Mouse (Mus musculus) layer of hippocampus, adult 18-20 months (tissue): ENCODE results near the gene Timp1. TPM values are rescaled to one million over a fixed set of nuclear protein-coding genes. Genes with fewer than 3 reads are reported as not detected.

Source experiments
- DNase-seq, 2 experiments: peaks; one replicate each; pipeline ENCODE4 v3.0.0; 2022; ENCODE audit warnings: low spot score in 2 of 2
- long read RNA-seq: library from polyadenylated mRNA; stranded (forward); transcript quantifications from one replicate; pipeline ENCODE4 v2.0.0, GENCODE M21; 2021
- total RNA-seq, 2 experiments: library from RNA; stranded (reverse); gene quantifications; 2 replicates each; pipeline ENCODE4 v1.2.3; 2021

Timp1 gene
- not detected for total RNA-seq
- long read RNA-seq, result 0 reads

DNA sequence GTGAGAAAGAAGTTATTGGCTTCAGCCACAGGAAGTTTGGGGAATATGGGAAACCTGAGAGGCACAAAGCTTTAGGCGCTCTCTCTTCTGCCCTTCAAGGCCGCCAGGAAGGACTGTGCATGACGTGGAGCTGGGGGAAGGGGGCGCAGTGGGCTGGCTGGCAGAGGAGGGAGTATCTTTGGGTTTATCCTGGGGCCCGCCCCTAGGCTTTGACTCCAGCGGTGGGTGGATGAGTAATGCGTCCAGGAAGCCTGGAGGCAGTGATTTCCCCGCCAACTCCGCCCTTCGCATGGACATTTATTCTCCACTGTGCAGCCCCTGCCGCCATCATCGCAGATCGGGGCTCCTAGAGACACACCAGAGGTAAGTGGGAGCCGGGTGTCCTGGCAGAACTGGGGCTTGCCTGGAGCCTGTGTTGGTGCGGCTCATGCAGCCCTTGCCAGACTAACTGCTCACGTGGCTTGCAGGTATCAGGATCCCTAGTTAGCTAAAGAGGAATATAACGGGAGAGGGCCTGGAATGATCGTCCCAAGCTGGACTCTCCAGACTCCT lies at the start of gene Timp1:
Gene Timp1, plus strand, starts transcription at position 205 of the 552 bp plus-strand sequence.
- DNase-seq, result no peak

GRCm38 (mm10) chrX:20828934-20829333 lies 41.0 kb upstream of the Timp1 start:
- DNase-seq, result peak; percentile 68 to 79

DNA sequence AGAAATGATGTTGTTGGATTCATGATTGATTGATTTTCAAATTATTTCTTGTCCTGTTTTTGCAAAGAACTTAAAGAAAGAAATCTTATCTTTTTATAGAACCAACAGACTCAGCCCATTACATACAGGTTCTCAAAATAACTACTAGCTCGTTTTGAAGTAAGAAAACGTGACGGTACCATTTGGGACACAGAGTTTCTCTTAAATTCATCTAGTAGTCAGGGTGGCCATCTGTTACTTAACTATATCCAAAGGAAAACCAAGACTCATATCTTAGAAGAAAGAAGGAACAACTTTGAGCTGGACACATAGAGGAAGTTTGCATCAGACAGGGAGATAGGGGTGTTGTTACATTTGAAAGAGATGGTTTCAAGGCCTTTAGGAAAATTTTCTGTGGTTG lies 22.7 kb upstream of the Timp1 start:
- DNase-seq, result no peak

DNA sequence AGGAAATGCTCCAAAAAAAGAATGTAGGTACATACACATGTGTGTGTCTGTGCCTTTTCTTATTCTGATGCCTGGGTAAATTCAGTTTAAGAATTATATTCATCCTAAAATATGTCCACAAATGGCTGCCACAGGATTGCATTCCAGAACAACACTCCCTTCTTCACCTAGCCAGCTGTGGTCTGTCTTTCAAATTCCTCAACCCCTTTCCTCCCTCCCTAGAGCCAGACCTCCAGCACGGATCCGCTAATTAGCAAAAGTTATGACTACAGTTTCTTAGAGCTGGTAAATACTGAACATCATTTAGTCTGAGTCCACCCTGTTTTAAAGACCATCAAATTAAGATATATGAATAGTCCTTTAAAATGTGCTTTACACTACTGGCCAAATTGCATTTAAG lies 22.1 kb upstream of the Timp1 start:
- no peak for DNase-seq

DNA sequence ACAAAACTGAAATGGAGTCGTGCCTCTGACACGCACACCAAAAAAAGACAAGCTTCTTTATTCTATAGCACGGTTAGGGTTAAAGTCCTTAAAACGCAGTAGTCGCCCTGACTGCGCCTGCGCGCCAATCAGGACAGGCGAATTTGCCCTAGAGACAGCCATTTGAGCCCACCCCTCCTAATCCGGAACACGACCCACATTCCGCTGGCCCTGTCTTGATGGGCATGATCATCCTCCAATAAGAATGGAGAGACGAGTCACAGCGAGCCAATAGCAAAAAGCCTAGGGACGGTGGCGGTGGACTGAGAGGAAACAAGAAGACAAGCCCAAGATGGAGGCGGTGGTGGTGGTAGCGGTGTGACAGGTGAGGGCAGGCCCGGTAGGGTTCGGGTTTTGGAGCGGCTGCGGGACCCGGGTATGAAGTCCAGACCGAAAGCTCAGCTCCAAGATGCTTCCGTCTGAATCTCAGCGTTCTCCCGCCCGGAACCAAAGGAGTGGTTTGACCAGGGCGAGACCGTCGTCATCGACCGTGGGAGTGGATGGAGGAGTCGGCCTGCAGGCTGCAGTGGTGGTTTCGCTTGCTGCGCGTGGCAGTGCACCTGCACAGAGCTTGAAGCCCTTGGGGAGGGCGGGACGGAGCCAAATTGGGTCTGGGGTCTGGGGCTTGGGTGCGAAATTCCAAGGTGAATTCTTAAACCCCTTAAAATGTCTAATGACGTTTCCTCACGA lies 21.5 kb upstream of the Timp1 start:
- peak; percentile 93 to 96 for DNase-seq

DNA sequence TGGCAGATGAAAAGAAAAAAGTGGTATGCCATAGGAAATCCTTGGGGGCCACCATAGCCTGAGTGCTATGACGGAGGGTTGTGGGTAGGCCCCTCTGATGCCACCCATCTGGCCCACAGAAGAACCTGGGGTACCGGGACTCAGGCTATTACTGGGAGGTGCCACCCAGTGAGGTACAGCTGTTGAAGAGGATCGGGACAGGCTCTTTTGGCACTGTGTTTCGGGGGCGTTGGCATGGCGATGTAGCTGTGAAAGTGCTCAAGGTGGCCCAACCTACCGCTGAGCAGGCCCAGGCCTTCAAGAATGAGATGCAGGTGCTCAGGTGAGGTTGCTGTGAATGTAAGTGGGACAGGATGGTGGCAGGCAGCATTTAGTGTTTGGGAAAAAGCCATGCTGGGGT lies 16.2 kb upstream of the Timp1 start:
- no peak for DNase-seq

GRCm38 (mm10) chrX:20861453-20862104 lies 8.4 kb upstream of the Timp1 start:
- DNase-seq, result no peak

- no peak for DNase-seq
Observed at GRCm38 (mm10) chrX:20862105-20863065, 7.6 kb upstream of the Timp1 start.

- peak in 1 of 2 experiments; percentile 39 for DNase-seq
Observed at GRCm38 (mm10) chrX:20863161-20864101, 6.5 kb upstream of the Timp1 start.

DNA sequence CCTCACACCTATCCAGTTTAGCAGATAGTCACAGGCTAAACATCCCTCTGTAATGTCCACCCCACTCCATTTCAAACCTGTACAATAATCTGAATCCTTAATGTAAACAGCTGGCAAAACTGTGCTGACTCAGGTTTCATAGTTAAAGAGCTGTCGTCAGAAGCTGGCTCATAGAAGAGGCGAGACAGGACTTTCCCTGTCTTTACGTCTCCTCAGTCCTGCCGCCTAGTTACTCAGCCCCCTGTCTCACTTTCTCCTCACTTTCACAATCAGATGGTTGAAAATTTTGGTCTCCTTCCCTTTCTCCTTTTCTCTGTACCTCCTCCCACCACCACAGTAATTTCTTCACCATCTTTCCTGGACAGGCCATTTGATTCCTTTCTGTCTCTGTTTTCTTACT lies 1.9 kb upstream of the Timp1 start:
- DNase-seq, result no peak

GRCm38 (mm10) chrX:20869203-20869602 lies 763 bp upstream of the Timp1 start:
- no peak for DNase-seq

DNA sequence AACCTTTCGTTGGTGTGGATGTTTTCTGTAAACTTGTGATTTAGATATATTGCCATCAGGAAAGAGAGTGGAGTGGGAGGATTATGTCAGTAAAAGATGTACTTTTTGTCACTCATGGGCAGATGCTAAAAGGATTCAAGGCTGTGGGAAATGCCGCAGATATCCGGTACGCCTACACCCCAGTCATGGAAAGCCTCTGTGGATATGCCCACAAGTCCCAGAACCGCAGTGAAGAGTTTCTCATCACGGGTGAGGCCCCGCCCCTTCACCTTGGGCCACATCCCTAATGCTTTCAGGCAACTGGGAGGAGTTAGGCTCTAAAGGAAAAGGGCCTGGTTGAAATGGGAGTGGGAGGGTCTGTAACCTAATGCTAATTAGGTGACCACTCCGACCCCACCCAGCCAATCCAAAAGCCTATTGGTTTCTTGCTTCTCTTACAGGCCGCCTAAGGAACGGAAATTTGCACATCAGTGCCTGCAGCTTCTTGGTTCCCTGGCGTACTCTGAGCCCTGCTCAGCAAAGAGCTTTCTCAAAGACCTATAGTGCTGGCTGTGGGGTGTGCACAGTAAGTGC lies 3.0 kb downstream of the Timp1 start:
- DNase-seq, result peak in 1 of 2 experiments; percentile 45

DNA sequence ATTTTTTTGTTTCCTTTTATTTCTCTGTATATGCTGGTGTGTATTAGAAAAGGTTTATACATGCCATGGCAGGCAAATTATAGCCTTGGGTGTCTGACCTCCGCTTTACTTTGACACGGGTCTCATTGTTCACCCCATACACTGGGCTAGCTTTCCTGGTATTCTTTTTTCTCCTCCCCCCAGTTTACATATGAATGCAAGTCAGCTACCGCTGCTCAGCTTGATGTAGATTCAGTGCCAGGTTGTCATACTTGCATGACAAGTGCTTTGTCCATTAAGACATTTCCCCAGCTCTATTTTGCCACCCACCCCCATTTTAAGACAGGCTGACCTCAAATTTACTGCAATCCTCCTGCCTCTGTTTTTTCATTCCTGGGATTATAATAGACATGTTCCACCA lies 5.3 kb downstream of the Timp1 start:
- DNase-seq, result no peak

DNA sequence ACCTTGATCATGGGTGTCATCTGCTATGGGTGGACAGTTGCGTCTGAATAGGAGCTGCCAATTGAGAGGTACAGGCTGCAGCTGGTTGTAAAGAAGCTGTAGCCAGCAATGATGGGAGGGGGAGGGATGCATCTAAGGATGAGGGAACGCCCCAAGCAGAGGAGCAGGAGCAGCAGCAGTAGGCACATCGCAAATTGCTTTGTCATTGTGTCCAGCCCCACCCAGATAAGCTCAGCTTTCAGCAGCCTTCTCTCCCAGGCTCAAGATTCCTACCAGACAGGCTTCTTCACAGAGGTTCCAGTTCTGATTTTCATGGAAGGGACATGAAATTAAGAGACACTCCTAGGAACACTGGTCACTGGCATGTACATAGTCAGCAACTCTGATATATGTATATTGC lies 40.1 kb downstream of the Timp1 start:
- no peak for DNase-seq

GRCm38 (mm10) chrX:20913726-20914125 lies 43.8 kb downstream of the Timp1 start:
- DNase-seq, result no peak

DNA sequence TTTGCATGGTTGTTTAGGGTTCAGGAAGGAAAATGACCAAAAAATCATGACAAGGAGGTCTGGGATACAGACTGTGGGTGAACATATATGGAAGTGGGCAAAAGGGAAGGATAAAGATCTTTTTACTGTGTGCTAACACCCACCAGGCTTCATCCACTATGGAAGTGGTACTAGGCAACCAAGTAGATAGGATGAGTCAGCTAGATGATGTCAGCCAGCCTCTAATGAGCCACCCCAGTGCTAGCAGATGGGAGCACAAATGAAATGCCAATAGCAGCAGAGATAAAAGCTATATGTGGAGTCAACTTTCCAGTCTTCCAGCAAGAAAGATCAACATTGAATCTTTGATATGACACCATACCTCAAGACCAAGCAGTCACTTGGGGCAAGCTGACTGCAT lies 45.1 kb downstream of the Timp1 start:
- DNase-seq, result peak; percentile 24 to 62

DNA sequence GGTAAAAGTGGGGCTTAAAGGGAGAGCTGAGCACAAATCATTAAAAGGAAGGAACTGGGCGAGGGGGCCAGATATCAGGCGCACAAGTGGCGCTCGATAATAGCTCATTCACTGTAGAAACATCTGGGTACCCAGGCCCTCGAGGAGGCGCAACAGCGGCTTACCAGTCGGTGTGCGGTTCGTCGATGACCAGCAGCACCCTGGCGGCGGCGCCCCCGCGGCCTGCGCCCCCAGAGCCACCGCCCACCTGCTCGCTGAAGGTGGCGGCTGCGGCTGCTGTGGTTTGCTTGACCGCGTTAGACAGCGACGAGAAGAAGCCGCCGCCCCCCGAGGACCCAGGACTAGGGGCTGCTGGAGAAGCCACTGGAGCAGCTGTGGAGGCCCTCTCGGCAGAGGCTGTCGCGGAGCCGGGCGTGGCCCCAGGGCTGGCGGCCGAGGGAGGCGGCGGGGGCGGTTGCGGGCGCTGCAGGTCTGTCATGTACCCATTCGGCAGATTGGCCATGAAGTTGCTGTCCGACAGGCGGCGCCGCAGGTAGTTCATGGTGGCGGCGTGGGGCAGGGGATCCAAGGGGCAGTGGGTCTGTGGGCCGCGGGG lies 50.4 kb downstream of the Timp1 start:
- DNase-seq, result peak in 1 of 2 experiments; percentile 25

DNA sequence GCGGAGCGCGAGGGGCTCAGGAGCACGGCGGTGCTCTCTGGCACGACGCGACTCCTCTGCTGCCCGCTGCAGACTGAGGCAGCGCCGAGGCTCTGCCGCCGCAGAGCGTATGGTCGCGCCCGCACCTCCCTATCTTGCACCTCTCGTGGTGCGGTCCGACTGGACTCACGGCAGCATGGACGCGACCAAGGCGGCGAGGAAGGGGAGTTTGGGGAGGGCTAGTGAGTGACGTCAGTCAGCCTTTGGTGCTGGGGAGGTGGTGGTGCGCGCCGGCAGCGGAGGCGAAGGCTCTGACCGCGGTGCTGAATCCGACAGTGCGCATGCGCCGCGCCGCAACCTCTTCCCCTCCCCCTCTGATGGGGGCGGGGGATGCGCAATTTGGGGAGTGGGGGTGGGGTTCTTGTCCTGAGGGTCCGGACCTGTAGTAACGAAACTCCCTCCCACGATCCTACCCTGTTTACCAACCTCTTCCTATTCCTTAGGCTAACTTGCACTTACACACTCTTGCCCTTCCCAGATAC lies 50.9 kb downstream of the Timp1 start, which contains the start of gene Syn1:
Gene Syn1, minus strand, starts transcription at position 161 of the 521 bp plus-strand sequence.
- DNase-seq, result peak; percentile 85

DNA sequence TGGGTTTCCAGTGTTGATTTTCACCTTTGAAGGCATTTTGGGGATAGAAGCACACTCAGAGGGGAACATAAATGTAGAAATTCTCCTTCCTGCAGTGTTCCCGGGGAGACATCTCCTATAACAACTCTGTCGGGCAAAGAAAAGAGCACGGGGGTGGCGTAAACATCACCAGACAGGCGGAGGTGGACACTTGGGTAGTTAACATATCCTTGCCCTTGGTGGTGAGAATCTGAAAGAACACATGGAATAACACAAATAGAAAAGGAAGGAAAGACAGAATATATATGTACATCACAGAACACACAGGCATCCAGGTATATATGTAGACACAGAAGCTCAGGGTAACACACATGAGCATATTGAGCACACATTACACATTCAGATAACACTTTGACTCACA lies 51.4 kb downstream of the Timp1 start:
- no peak for DNase-seq
